Mouse (Mus musculus): Measurements from ENCODE around the gene Foxred2. TPM values are rescaled to one million over a fixed set of nuclear protein-coding genes. Genes with fewer than 3 reads are reported as not detected.

Foxred2 gene
- polyA plus RNA-seq (2015; fragmentation: Illumina TruSeq; extraction: RNeasy Lipid Tissue Mini Kit (QIAGEN cat#74804); ENCODE audit: low read depth, low replicate concordance) = 10.3 TPM

DNA sequence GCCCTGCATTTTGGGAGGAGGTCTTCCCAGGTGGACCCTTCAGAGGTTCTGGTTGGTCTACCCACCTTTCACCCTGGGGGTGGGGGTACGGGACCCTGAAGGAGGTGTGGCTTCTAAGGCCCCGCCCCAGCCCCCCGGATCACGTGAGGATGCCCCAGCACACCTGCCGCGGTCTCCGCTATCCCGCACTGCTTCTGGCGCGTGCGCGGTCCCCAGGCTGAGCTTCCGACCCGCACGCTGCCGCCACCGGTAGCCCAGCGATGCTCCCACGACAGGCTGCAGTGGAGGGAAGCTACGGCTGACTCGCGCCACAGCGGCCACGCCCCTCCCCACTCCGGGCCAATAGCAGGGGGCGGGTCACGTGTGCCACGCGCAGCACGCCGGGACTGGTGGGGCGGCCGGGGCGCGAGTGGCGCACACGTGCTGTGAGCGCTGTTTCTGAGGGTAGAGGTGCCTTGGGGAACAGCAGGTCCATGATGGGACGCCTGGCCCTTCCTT, at the start of gene Foxred2:
Foxred2 (minus strand) TSS at position 319 of the 498 bp plus-strand sequence.

DNA sequence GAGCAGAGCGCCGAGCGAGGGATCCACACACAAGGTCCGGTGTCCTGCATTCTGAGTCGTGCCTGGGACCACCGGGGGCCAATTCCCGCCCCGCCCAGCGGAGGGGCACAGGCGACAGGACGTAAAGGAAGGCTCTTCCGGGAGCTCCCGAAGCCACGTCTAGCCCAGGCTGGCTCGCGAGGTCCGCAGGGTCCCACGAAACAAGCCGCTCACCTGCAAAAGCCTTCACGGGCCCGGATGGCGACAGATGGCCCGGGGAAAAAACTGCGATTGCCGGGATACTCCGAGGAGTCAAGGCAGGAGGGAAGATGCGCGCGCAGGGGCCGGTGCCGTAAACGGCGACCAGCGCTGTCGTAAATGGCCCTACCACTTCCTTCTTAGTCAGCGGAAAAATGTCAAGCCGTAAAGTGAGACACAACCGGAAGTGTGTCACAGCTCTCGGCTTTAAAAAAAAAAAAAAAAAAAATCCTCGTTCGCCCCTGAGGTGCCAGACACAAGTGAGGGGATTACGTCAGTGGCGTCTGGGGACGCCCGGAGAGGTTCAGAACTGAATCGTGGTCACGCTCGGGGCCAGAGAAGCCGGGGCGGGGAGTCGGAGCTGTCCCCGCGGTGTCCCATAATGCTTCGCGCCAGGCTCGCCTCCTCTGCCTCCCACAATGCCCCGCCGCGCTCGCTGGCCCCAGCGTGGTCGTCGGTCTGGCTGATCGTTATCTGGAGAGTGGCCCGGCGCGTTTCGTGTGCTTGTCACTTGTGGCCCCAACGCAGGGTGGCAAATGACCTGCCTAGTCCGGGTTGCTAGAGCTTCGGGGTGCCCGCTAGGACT, 14.2 kb upstream of the Foxred2 start, which contains the start of gene Eif3d:
Eif3d (minus strand) TSS at position 344 of the 823 bp plus-strand sequence.

GRCm38 (mm10) chr15:77928673-77929331, 27.7 kb downstream of the Foxred2 start, which contains the start of gene Txn2:
Gene Txn2 (minus strand): TSS chr15:77929006.

Other genes with a start within 250 kb of the Foxred2 start
- gene Apol9b, start 227.7 kb downstream of the Foxred2 start, polyA plus RNA-seq (2015; fragmentation: Illumina TruSeq; extraction: RNeasy Lipid Tissue Mini Kit (QIAGEN cat#74804); ENCODE audit: low read depth, low replicate concordance) = not detected
- gene Apol8, start 199.7 kb downstream of the Foxred2 start, polyA plus RNA-seq (2015; fragmentation: Illumina TruSeq; extraction: RNeasy Lipid Tissue Mini Kit (QIAGEN cat#74804); ENCODE audit: low read depth, low replicate concordance) = 4.6 TPM
- 23.2 TPM for gene Myh9, start 114.5 kb downstream of the Foxred2 start, polyA plus RNA-seq (2015; fragmentation: Illumina TruSeq; extraction: RNeasy Lipid Tissue Mini Kit (QIAGEN cat#74804); ENCODE audit: low read depth, low replicate concordance)
- gene Txn2, start 27.7 kb downstream of the Foxred2 start, polyA plus RNA-seq (2015; fragmentation: Illumina TruSeq; extraction: RNeasy Lipid Tissue Mini Kit (QIAGEN cat#74804); ENCODE audit: low read depth, low replicate concordance) = 218 TPM
- gene Eif3d, start 14.1 kb upstream of the Foxred2 start, polyA plus RNA-seq (2015; fragmentation: Illumina TruSeq; extraction: RNeasy Lipid Tissue Mini Kit (QIAGEN cat#74804); ENCODE audit: low read depth, low replicate concordance) = 107 TPM
- 37.5 TPM for gene Cacng2, start 163.3 kb upstream of the Foxred2 start, polyA plus RNA-seq (2015; fragmentation: Illumina TruSeq; extraction: RNeasy Lipid Tissue Mini Kit (QIAGEN cat#74804); ENCODE audit: low read depth, low replicate concordance)
- gene Ift27, start 217.4 kb upstream of the Foxred2 start, polyA plus RNA-seq (2015; fragmentation: Illumina TruSeq; extraction: RNeasy Lipid Tissue Mini Kit (QIAGEN cat#74804); ENCODE audit: low read depth, low replicate concordance) = 48.2 TPM
- 239 TPM for gene Pvalb, start 249.7 kb upstream of the Foxred2 start, polyA plus RNA-seq (2015; fragmentation: Illumina TruSeq; extraction: RNeasy Lipid Tissue Mini Kit (QIAGEN cat#74804); ENCODE audit: low read depth, low replicate concordance)

All from brain, adult 10 weeks (tissue).